Mouse (Mus musculus): ENCODE results near the gene Spast. TPM values are rescaled to one million over a fixed set of nuclear protein-coding genes. Genes with fewer than 3 reads are reported as not detected.
"Not testable (repeated sequence)": the region's sequence is repeated elsewhere in the genome, so short reads cannot be mapped to it uniquely, and the experiment has no call there.

Spast gene
- polyA plus RNA-seq, 1 experiment from 2014 or later = 54.1 TPM

DNA sequence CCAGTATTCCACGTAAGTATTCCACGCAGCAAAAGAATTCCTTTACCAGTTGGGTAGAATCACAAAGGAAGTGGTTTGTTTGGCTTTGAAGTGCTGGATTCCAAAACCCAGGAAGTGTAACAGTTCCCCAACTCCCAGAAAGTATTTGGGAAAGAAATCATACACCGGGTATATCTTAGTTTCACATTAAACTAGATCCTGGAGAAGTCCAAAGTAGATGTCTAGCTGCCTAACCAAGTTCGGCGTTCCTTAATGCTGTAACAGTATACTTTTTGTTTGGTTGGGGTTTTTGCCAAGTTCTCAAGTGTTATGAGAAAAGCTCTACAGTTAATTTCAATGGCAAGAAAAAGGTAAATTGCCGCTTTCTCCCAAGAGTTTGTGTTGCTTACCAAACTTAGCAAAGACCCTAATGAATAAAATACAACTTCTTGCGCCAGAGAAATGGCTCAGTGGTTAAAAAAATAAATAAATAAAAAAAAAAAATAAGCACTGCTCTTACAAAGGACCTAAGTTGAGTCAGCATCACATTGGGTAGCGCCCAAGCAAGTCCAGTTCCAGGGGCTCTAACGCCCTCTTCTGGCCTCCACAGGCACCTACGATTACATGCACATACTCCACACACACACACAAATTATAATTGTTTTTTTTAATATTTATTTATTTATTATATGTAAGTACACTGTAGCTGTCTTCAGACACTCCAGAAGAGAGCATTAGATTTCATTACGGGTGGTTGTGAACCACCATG is 42.5 kb upstream of the Spast start:
- no peaks in the 10 kb centered on the region for H3K27me3 ChIP-seq (ENCODE audit: control insufficient read depth, insufficient read depth, low read length)
- no peaks in the 10 kb centered on the region for H3K9me3 ChIP-seq (ENCODE audit: control insufficient read depth, low read length)
- WGBS = 52% methylated on average over 11 of the region's 11 CpGs
- H3K4me3 ChIP-seq (replicated peaks; ENCODE audit: low read length) = peak overlapping the region; percentile 91
- peak overlapping the region; percentile 94 for H3K9ac ChIP-seq
- H3K27ac ChIP-seq = peak overlapping the region; percentile 98
- no peak for DNase-seq (ENCODE audit: low spot score)
- peak overlapping the region; percentile 84 for H3K4me2 ChIP-seq (replicated peaks)
- peaks cover 20% of the 10 kb centered on the region for H3K4me1 ChIP-seq (replicated peaks; ENCODE audit: control insufficient read depth, insufficient read depth, low read length)
- peaks cover 18% of the 10 kb centered on the region for H3K36me3 ChIP-seq (replicated peaks; ENCODE audit: control insufficient read depth, insufficient read depth)
- no peak for ATAC-seq (ENCODE audit: low FRiP score)

DNA sequence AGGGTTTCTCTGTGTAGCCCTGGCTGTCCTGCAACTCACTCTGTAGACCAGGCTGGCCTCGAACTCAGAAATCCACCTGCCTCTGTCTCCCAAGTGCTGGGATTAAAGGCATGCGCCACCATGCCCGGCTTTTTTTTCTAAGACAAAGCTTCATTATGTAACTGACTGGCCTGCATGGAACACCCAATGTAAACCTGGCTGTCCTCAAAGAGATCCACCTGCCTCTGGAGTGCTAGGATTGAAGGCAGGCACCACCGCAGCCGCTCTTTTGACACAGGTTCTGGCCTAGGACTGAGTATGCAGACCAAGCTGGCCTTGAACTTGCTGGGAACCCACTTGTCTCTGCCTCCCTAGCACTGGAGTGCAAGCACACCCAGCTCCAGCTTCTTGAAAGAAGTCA is 41.8 kb upstream of the Spast start:
- not testable (repeated sequence) for H3K4me2 ChIP-seq (replicated peaks); DNase-seq (ENCODE audit: low spot score); H3K9me3 ChIP-seq (ENCODE audit: control insufficient read depth, low read length); H3K27me3 ChIP-seq (ENCODE audit: control insufficient read depth, insufficient read depth, low read length); H3K4me3 ChIP-seq (replicated peaks; ENCODE audit: low read length); H3K27ac ChIP-seq; ATAC-seq (ENCODE audit: low FRiP score); H3K9ac ChIP-seq
- peaks cover 23% of the 10 kb centered on the region for H3K36me3 ChIP-seq (replicated peaks; ENCODE audit: control insufficient read depth, insufficient read depth)
- WGBS = 89% methylated on average over 5 of the region's 5 CpGs
- peaks cover 14% of the 10 kb centered on the region for H3K4me1 ChIP-seq (replicated peaks; ENCODE audit: control insufficient read depth, insufficient read depth, low read length)

DNA sequence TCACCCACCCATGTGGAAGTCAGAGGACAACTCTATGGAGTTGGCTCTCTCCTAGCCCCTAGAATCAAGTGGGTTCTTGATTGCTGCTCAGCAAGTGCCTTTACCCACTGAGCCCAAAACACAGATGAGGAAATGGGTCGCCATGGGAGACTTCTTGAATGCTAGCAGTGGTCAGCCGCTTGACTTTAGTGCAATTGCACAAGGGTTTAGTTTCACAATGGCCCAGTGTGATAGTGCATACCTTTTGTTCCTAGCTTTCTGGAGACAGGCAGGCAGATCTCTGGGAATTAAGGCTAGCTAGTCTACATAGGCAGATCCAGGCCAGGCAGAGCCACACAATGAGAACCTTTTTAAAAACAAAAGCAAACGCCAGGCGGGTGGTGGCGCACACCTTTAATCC is 38.7 kb upstream of the Spast start:
- H3K9me3 ChIP-seq (ENCODE audit: control insufficient read depth, low read length) = no peaks in the 10 kb centered on the region
- no peak overlapping the region for H3K4me2 ChIP-seq (replicated peaks)
- no peak overlapping the region for H3K9ac ChIP-seq
- WGBS = 87% methylated on average over 5 of the region's 5 CpGs
- no peaks in the 10 kb centered on the region; the same call in 1 of the 2 replicates for H3K4me1 ChIP-seq (replicated peaks; ENCODE audit: control insufficient read depth, insufficient read depth, low read length)
- H3K4me3 ChIP-seq (replicated peaks; ENCODE audit: low read length) = no peak overlapping the region
- DNase-seq (ENCODE audit: low spot score) (no peak), ATAC-seq (ENCODE audit: low FRiP score) (no peak)
- no peak overlapping the region for H3K27ac ChIP-seq
- H3K36me3 ChIP-seq (replicated peaks; ENCODE audit: control insufficient read depth, insufficient read depth) = peaks cover 32% of the 10 kb centered on the region
- no peaks in the 10 kb centered on the region for H3K27me3 ChIP-seq (ENCODE audit: control insufficient read depth, insufficient read depth, low read length)

DNA sequence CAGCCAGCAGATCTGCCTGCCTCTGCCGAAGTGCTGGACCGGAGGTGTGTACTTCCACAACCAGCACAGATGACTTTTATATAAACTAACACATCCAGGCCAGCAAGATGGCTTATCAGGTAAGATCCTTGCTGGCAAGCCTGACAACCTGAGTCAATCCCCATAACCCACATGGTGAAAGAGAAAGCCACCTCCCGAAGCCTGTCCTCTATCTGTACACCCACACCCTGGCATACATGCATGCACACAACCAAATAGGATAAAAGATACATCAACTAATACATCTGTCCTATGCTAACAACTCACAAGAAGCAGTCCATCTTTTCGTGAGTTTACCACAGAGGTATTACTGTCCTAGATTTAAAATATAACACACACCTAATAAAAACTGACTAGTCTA is 34.7 kb upstream of the Spast start:
- DNase-seq (ENCODE audit: low spot score) = no peak
- H3K27ac ChIP-seq = no peak overlapping the region
- H3K27me3 ChIP-seq (ENCODE audit: control insufficient read depth, insufficient read depth, low read length) = no peaks in the 10 kb centered on the region
- ATAC-seq (ENCODE audit: low FRiP score) = no peak
- H3K36me3 ChIP-seq (replicated peaks; ENCODE audit: control insufficient read depth, insufficient read depth) = peaks cover 60% of the 10 kb centered on the region
- no peak overlapping the region for H3K9ac ChIP-seq
- H3K4me2 ChIP-seq (replicated peaks) = no peak overlapping the region
- H3K9me3 ChIP-seq (ENCODE audit: control insufficient read depth, low read length) = no peaks in the 10 kb centered on the region
- WGBS = 97% methylated on average over 4 of the region's 4 CpGs
- no peaks in the 10 kb centered on the region for H3K4me1 ChIP-seq (replicated peaks; ENCODE audit: control insufficient read depth, insufficient read depth, low read length)
- no peak overlapping the region for H3K4me3 ChIP-seq (replicated peaks; ENCODE audit: low read length)

DNA sequence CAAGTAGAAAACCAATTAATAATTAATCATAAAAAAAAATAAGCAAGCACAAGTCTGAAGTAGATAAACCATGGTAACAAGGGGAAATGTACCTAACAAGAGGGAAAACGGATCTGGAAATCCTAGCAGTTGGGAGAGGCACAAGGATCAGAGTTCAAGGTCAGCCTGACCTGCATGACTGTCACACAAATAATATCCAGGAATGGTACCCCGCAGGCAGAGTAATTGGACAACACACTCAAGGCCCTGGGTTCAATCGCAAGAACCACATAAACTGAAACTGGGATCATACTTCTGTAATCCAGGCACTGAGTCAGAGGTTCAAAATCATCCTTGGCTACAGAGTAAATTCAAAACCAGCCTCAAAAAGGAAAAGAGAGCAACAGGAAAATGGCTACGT is 33.2 kb upstream of the Spast start:
- no peak for ATAC-seq (ENCODE audit: low FRiP score)
- DNase-seq (ENCODE audit: low spot score) = no peak
- WGBS = 97% methylated on average over 4 of the region's 4 CpGs
- Histone ChIP-seq H3K4me2 (replicated peaks) (no peak overlapping the region), H3K27ac (no peak overlapping the region), H3K9me3 (ENCODE audit: control insufficient read depth, low read length) (no peaks in the 10 kb centered on the region), H3K4me1 (replicated peaks; ENCODE audit: control insufficient read depth, insufficient read depth, low read length) (no peaks in the 10 kb centered on the region), H3K36me3 (replicated peaks; ENCODE audit: control insufficient read depth, insufficient read depth) (peaks cover 54% of the 10 kb centered on the region), H3K9ac (no peak overlapping the region), H3K27me3 (ENCODE audit: control insufficient read depth, insufficient read depth, low read length) (no peaks in the 10 kb centered on the region), H3K4me3 (replicated peaks; ENCODE audit: low read length) (no peak overlapping the region)

DNA sequence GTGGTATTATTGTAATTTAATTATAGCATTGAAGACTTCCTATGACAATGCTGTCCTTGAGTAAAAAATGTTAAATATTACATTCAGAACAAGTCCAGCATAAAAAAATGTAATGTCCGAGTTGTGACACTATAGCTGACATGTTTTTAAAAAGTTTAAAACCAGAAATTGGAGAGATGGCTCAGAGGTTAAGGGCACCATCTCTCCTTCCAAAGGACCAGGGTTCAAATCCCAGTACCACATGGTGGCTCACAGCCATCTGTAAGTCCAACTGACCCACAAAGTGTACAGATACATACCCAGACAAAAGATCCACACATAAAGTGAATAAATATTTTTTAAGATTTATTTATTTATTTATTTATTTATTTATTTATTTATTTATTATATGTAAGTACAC is 32.8 kb upstream of the Spast start:
- H3K9me3 ChIP-seq (ENCODE audit: control insufficient read depth, low read length) = no peaks in the 10 kb centered on the region
- no peak overlapping the region for H3K9ac ChIP-seq
- H3K27me3 ChIP-seq (ENCODE audit: control insufficient read depth, insufficient read depth, low read length) = no peaks in the 10 kb centered on the region
- DNase-seq (ENCODE audit: low spot score) (no peak), ATAC-seq (ENCODE audit: low FRiP score) (no peak)
- H3K27ac ChIP-seq = no peak overlapping the region
- no peak overlapping the region for H3K4me2 ChIP-seq (replicated peaks)
- H3K4me3 ChIP-seq (replicated peaks; ENCODE audit: low read length) = no peak overlapping the region
- H3K4me1 ChIP-seq (replicated peaks; ENCODE audit: control insufficient read depth, insufficient read depth, low read length) = no peaks in the 10 kb centered on the region
- peaks cover 50% of the 10 kb centered on the region for H3K36me3 ChIP-seq (replicated peaks; ENCODE audit: control insufficient read depth, insufficient read depth)
- 98% methylated on average over 1 of the region's 1 CpGs for WGBS

DNA sequence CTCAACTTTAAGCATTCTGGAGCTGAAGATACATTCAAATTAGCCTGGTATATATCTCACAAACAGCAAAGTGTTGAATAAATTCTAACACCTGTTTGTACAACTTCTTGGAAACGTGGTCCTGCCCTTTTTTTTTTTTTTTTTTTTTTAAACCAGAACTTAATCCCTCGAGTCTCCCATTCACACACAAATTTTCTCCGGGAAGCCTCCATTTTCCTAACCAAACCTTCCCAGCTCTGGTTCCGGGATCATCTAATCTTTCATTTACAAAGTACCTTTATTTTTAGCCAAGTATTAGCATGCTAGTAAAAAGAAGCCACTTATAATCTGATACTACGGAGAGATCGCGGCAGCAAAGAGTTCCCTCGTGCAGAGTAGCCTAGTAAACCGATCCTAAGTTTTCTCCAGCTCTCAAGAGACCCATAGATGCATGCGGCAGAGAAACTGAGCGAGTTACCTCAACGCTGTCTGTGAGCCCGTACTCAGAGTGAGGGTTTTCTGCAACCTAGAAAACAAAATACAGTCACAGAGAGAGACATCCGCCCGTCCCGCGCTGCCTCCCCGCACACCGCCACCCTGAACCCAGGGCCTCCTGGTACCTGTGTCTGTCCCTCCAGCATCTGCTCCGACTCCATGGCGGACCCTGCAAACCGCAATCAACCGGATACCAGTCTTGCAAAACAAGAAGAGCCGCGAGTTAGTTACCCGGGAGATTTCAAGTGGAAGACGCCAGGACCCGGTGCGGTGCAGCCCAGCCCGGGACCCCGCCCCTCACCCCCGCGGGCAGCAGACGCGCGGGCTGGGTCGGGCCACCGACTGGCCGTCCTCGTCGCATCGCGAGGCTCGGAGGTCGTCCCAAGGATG is 23.1 kb upstream of the Spast start:
- Histone ChIP-seq H3K4me1 (replicated peaks; ENCODE audit: control insufficient read depth, insufficient read depth, low read length) (peaks cover 17% of the 10 kb centered on the region), H3K9ac (peak overlapping the region; percentile 82), H3K9me3 (ENCODE audit: control insufficient read depth, low read length) (no peaks in the 10 kb centered on the region), H3K36me3 (replicated peaks; ENCODE audit: control insufficient read depth, insufficient read depth) (peaks cover 5% of the 10 kb centered on the region; the same call in 1 of the 2 replicates), H3K4me2 (replicated peaks) (peak overlapping the region; percentile 87), H3K27me3 (ENCODE audit: control insufficient read depth, insufficient read depth, low read length) (no peaks in the 10 kb centered on the region), H3K27ac (peak overlapping the region; percentile 88), H3K4me3 (replicated peaks; ENCODE audit: low read length) (peak overlapping the region; percentile 88)
- ATAC-seq (ENCODE audit: low FRiP score) (no peak; the same call in 1 of the 2 replicates), DNase-seq (ENCODE audit: low spot score) (no peak)
- 1% methylated on average over 45 of the region's 45 CpGs for WGBS

DNA sequence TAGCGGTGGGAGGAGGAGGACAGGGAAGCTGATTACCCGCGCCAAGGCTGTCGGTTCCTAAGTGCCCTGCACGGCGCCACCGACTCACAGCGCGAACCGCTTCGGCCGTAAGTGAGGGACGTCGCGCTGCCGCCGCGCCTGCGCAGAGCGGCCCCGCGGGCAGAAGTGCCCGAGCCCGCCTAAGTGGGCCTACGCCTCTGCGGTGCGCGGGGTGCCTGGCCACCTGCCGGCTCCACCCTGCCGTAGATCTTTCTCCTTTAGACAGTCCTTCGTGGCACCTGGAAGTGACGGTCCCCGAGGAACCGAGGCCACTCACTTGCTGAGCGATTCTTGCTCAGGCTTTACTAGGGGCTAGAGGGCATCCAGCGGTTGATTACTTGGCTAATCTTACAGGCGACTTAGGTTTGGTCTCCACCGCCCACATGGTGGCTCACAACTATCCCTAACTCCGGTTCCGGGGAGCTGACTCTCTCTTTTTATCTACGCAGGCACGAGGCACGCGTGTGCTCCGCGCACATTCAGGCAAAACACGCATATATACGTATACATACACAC is 22.4 kb upstream of the Spast start:
- peaks cover 5% of the 10 kb centered on the region; the same call in 1 of the 2 replicates for H3K36me3 ChIP-seq (replicated peaks; ENCODE audit: control insufficient read depth, insufficient read depth)
- peak overlapping the region; percentile 82 for H3K9ac ChIP-seq
- no peaks in the 10 kb centered on the region for H3K27me3 ChIP-seq (ENCODE audit: control insufficient read depth, insufficient read depth, low read length)
- ATAC-seq (ENCODE audit: low FRiP score) (peak; percentile 96), DNase-seq (ENCODE audit: low spot score) (peak; percentile 88)
- H3K27ac ChIP-seq = peak overlapping the region; percentile 88
- peak overlapping the region; percentile 87 for H3K4me2 ChIP-seq (replicated peaks)
- no peaks in the 10 kb centered on the region for H3K9me3 ChIP-seq (ENCODE audit: control insufficient read depth, low read length)
- 1% methylated on average over 47 of the region's 48 CpGs for WGBS
- H3K4me3 ChIP-seq (replicated peaks; ENCODE audit: low read length) = peak overlapping the region; percentile 88
- H3K4me1 ChIP-seq (replicated peaks; ENCODE audit: control insufficient read depth, insufficient read depth, low read length) = peaks cover 17% of the 10 kb centered on the region

DNA sequence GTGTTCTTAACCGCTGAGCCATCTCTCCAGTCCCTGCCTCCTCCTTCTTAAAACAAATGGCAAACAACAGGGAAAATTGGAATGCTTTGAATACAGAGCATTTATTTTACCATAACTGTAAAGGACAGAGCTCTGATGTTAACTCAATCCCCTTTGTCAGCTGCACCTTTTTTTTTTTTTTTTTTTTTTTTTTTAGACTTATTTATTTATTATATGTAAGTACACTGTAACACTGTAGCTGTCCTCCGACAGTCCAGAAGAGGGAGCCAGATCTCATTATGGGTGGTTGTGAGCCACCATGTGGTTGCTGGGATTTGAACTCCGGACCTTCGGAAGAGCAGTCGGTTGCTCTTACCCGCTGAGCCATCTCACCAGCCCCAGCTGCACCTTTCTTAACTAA is 20.1 kb upstream of the Spast start:
- Histone ChIP-seq H3K4me3 (replicated peaks; ENCODE audit: low read length) (no peak overlapping the region), H3K36me3 (replicated peaks; ENCODE audit: control insufficient read depth, insufficient read depth) (no peaks in the 10 kb centered on the region), H3K9me3 (ENCODE audit: control insufficient read depth, low read length) (no peaks in the 10 kb centered on the region), H3K4me1 (replicated peaks; ENCODE audit: control insufficient read depth, insufficient read depth, low read length) (peaks cover 17% of the 10 kb centered on the region), H3K9ac (no peak overlapping the region), H3K27me3 (ENCODE audit: control insufficient read depth, insufficient read depth, low read length) (no peaks in the 10 kb centered on the region), H3K27ac (no peak overlapping the region), H3K4me2 (replicated peaks) (no peak overlapping the region)
- ATAC-seq (ENCODE audit: low FRiP score) (no peak), DNase-seq (ENCODE audit: low spot score) (no peak)
- WGBS = 91% methylated on average over 6 of the region's 6 CpGs

Data from hindbrain, embryonic 14.5 days (tissue).